Mouse (Mus musculus) lung, postnatal 36 days (tissue): ENCODE measurements around the gene Cmah.
A peak's percentile ranks its signal among the peaks of the same experiment; 100 is the strongest.

Experiments
- DNase-seq: peaks from one replicate; pipeline ENCODE4 v3.0.0; 2022; ENCODE audit warnings: mixed read lengths

Gene Cmah

DNA sequence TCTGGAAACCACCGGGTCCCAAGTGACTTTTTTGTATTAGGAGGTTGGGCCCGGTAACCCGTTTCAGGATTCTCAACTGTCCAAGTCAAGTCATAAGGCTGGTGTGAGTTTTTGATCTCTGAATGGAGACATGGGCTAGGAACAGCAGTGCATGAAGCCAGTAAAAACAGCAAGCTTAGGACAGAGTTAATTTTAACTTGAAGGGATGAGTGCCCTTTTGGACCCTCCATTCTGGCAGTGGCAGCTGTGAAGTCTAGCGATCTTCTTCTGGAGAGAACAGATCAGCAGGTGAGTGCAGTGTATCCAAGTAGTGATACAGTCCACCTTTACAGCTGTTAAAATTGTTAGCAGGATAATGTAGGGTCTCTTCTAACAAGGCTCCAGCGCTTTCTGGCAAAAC is at the start of gene Cmah:
Gene Cmah, plus strand, starts transcription at position 204 of the 400 bp plus-strand sequence.
- DNase-seq, result no peak

DNA sequence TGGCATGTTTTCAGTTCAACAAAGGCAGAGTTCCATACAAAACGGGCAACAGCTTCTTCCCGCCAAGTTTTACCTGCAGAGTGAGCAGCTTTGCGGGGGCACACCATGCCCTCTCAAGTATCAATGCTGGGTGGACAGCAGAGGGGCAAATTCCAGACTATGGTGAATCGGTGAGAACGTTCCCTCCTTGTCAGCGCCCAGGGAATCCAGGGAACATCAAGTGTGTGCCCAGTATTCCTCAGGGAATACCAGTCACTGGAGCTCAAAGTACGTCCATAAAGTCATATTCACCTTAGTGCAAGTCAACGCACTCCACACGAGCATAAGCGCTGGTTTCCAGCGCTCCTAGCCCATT is 47.8 kb upstream of the Cmah start:
- no peak for DNase-seq

DNA sequence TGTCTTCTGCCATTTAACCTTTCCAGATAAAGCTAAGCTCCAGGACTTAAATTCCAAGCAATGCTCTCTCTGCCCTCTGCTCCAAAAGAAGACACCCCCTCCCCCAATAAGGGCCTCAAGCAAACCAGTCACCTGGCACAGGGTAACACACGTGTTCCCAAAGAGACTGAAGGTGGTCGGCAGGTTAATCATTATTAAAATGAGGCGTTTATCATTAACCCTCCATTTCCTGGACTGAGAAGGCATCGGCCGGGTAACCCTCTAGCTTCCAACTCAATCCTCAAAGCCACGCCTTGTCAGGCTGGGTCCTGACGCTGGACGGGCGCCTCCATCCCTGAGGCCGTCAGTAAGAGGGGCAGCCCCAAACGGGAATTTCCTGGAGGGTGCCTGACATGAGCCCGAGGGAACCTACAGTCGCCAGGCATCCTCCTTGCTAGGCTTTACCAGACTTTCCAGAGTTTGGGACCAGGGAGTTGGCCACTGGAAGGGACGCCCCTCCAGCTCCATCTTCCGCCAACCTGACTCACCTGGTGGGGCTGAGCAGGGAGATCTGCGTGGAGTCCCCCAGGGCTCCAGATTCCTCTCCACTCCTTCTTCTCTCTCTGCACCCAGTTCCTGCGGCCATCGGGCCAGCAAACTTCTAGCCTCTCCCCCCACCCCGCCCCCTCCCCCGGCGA is 47.3 kb upstream of the Cmah start:
- DNase-seq, result peak; percentile 19

DNA sequence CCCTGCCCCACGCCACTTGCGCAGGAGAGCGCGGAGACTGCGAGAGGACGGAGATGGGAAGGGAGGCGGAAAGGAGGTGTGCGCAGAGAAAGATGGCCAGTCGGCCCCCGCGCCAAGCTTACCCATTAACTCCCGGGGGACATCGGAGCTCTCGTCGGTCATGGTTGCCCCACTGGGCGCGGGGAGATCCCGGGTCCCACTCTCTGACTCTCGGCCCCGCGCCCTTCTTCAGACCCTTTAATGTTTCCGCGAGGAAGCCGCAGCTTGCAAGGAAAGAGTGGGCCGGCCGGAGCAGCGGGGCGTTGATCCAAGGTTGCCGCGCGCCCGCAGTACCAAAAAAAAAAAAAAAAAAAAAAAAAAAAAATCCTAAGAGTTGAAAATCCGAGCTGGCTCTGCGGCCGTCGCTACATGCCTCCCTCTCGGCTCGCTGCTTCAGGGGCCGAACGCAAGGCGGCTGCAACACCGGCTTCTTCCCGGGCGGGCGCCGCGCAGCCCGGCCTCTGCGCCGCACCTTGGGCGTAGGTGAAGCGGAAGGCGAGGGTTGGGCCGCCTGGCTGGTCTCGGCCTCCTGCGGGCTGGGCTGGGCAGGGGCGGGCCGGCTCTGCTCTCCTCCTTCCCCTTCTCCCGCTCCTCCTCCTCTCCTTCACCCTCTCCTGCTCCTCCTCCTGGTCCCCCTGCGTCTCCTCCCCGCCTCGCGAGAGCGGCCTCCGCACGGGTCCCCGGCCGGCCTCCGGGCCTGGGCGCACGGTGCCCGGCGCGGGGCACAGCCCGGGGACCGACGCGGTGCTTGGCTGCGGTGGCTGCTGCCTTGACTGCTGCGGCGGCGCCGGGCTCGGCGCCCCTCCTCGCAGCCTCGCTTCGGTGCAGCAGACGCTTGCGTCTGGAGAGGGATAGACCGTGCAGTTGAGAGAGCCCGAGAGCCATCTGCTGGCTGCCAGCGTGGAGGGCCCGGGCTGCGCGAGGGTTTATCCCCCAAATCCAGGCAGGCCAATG is 46.5 kb upstream of the Cmah start, which contains the start of gene Carmil1:
Gene Carmil1, minus strand, starts transcription at position 357 of the 993 bp plus-strand sequence.
- DNase-seq, result peak; percentile 86

DNA sequence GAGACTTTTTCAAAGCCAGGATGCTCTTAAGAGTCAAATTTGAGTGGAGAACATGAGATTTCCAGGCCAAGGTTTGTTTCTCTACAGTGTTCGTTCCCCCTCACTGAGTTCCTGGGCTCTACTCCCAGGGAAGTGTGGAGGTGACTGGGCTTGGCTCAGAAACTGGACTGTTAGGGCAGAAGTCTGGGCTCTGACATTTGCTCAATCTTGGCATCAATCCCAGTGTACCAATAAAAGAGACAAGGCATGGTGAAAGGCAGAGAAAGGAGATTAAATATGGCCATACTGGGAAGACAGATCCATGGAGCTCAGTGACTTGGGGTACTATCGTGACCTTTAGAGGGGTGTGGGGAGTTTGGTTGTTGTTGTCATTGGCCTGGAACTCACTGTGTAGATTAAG is 39.8 kb upstream of the Cmah start:
- no peak for DNase-seq

DNA sequence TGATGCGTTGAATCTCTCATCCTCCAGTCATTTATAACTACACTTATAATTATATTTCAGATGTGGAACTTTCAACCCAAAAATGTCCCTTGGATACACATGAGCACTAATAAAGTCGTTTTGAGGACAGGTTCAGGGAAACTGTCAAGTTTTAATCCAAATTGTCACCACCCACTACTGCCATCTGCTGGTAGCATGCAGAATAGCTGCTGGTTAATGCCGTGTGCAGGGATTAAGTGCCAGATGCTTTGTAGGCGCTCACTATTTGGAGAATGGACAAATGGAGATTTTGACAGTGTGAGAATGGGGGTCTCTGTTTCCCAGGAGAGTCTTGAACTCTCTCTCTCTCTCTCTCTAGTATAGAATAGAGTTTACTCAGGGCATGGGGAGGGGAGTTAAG is 30.0 kb upstream of the Cmah start:
- peak; percentile 68 for DNase-seq

DNA sequence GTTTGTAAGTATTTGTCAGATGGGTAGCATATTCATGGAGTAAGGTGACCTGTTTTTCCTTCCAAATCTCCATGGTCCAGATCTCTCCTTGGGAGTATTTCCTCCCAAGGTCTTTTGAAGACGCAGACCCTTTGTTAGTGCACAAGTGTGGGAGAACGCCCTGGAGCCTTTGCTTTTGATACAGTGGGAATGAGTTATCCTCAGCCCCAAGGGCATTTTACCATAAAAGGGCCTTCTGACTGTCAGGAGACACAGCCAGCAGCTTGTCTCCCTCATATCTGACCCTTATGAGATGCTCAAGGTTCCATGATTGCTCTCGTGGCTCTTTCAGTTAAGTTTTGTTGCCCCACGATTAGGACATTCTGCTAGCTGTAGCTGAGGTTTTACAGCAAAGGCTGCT is 21.7 kb upstream of the Cmah start:
- no peak for DNase-seq

DNA sequence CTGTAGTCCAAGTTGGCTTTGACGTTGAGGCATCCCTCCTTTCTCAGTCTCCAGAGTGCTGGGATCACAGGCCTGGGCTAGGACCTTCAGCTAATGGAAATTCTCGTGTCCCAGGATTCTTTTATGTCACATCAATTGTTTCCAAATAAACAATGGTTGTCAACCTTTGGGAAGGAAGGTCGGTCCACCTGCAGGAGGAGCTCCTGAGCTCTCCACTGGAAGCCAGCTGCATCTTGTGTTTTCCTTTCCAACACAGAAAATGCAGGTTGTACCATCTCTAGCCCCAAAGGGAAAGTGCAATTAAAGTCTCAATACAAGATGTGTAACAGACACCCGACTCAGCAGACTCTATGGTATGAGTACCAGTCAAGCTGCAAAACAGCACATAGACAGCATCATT is 21.0 kb upstream of the Cmah start:
- DNase-seq, result no peak

DNA sequence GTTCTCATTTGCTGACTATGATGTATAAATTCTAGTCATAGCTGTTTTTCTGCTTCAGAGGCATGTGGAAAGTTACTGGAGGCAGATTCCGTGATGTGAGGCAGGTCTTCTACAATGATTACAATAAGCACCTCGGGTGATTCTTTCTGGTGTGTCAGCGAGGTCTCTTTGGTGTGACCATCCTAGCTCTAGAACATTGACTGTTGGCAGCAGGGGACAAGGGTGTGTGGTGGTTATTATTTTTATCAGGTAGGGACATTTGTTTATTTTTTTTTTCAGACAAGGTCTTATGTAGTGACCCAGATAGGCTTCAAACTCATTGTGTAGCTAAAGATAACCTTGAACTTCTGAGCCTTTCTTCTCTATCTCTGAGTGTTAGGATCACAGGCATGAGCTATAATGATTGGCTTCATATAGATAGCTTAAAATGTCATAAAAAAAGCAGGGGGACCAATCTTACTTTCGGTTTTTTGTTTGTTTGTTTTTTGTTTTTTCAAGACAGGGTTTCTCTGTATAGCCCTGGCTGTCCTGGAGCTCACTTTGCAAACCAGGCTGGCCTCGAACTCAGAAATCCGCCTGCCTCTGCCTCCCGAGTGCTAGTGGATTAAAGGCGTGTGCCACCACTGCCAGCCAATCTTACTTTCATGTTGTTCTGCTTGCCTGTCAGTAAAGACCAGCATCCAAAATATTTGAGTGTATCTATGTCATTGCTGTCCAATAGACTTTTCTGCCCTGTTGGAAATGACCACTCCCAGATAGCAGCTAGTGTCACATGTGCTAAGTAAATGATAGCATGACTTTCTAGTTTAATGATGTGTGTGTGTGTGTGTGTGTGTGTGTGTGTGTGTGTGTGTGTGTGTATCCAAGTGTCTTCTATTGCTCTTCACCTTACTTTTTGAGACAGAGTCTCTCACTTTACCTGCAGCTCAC is 15.9 kb upstream of the Cmah start:
- no peak for DNase-seq

DNA sequence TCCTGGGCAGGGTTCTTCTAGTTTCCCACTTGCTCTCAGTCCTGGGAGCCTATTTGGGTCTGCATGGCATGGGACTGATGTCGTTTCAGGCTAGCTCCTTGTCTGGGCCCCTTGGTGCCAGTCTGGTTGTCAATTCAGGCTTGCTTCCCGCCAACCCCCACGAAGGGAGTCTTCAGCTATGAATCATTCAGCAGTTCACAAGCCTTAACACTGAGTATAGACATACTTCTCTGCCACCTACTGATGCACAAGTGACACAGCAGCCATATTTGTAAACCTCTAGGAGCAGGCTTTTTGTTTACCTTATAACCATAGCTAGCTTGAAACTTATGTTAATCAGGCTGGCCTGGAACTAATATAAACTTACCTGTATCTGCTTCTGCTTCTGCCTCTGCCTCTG is 10.6 kb upstream of the Cmah start:
- DNase-seq, result no peak

DNA sequence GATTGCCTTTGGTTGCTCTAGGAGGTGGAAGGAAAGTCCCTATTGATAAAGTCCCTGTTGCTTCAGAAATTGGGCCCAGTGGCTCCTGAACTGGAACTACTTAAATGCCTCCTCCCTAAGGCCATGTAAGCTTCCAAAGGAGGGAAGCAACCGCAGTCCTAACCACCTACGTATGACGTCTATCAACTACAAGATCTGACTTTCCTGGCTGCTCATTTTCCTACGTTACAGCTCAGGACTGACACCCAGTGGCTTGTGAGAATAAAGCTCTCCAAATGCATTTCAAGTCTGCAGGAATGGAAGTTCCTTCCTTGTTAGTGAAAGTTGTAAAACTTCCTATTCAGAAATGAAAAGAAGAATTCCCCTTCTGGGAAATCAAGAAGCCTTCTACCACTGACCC is 8.6 kb upstream of the Cmah start:
- peak; percentile 28 for DNase-seq

DNA sequence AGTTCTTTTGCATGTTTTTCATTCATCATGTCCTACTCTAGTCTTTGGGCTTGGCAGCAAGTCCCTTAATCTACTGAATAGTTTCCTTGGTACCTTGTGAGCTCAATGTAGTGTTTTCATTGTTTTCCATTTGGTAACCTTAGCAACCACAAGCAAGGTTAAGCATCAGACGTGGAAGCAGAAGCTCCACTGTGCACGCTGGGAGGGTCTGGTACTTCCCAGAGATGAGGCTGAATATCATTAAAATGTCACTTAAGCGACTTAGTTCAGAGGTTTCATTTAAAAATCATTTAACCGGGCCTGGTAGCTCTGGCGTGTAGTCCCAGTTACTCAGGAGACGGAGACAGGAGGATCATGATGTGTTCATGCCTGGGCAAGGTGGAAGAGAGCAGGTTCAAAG is 5.9 kb upstream of the Cmah start:
- no peak for DNase-seq

DNA sequence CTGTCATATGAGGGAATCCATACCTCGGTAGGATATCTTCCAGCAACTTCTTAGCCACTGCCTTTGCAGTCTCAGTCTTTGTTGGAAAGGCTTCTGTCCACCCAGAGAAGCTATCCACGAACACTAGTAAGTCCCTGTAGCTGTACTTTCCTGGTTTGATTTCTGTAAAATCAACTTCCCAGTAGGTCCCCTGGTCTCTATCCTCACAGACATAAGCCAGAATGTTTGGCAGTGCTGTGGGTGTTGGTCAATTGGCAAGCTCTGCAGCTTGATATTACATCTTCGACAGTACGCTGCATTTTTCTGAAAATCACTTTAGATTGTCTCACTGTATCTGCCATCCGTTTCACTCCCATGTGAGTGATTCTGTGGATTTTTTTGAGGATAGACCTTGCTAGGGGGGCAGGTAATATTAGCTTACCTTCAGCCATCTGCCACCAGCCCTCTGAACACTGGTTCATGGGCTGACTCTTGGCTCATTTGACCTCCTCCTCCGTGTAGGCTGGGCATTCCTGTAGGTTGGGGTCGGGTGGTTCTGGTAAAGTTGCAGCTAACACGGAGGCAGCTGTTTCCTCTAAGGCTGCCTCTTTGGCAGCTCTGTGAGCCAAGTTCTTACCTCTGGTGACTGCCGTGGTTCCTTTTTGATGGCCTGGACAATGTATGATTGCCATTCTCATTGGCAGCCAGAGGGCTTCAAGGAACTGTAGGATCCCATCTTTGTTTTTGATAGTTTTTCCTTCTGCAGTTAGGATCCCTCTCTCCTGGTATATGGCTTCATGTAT is 1.0 kb downstream of the Cmah start:
- no peak for DNase-seq

DNA sequence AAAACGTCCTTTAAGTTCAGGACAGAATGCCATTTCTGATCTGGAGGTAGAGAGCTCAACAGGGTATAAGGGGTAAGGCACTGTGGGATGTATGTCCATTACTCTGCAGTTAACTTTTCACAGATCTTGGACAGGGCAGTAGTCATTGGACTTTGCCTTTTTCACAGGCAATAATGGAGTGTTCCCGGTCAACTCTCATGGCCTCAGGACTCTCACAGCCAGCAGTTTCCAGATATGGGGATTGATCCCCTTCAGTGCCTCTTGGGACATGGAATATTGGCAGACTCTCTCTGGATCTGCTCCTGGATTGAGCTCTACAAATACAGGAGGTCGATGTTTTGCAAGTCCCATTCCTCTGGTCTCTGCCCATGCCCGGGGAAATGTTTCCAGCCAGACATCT is 2.9 kb downstream of the Cmah start:
- DNase-seq, result no peak

DNA sequence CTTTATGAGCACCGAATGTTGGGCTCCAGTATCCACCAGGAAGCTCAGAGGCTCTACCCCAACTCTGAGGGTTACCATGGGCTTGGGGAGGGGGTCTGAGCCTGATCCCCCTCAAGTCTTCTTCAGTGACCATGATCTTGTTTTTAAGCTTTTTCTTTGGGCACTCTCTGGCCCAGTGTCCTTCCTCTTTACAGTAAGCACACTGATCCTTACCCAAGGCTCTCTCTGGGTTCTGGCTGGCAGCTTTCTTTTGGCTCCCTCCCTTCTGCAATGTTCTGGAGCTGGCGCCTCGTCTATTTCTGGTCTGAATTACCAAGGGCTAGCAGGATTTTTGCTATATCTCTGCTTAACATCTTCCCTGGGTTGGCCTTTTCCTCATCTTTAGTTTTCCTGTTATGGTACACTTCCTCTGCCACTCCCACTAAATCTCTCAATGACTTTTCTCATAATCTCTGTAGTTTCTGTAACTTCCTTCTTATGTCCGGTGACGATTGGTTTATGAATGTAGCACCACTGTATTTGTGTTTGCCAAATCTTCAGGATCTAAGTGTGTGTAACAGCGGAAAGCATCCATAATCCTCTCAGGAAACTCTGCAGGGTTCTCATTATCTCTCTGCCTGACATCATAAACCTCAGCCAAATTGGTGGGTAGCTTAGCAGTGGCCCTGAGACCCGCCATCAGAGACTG is 3.8 kb downstream of the Cmah start:
- no peak for DNase-seq

DNA sequence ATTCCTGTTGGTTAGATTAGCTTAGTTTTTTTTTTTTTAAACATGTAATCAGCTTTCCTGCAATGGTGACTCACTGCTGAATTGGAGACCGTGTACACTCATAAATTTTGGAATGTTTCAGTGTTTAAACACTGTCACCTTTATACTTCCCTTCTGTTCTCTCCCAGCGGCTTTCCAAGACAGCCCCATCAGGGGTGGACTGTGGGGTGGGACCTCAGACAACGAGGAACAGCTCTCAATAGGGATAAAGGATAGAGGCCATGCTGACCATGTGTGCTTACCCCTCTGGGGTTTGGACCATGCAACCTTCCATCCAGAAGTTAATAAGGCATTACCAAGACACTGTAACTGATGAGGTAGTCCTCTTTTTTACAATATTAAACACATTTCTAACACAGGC is 5.3 kb downstream of the Cmah start:
- DNase-seq, result no peak

DNA sequence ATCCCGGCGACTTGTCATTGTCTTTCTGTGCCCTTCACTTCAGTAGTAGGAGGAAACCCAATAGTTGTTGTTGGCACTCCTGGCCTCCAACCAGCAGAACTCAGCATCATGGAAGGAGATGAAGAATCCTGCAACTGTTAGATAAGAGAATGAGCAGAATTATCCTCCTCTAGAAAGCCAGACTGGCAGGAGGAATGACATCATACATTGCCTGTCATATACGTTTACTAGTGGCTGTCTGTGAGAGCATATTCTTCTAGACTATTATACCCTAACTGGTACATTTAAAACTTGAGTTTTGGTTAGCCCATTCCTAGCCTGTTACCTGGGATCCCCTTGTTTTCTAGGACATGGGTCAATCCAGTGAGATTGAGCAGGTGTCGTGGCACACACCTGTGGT is 9.6 kb downstream of the Cmah start:
- DNase-seq, result no peak

DNA sequence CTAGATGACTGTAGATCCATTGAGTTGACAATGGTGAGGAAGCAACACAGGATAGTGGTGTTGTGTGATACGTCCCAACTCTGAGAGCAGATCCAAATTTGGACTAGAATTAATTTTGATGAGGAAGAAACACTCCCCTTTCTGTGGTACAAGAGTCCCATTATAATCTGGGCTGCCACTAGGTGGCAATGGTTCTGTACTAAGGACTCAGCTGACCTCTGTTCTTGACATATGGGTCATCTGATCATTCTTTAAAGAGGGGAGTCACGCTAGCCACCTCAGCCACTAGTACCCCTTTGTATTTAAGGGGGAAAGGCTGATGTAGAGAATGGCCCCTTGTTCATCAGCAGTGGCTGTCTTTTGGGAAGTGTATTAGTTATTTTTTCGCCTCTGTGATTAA is 10.7 kb downstream of the Cmah start:
- DNase-seq, result peak; percentile 82

DNA sequence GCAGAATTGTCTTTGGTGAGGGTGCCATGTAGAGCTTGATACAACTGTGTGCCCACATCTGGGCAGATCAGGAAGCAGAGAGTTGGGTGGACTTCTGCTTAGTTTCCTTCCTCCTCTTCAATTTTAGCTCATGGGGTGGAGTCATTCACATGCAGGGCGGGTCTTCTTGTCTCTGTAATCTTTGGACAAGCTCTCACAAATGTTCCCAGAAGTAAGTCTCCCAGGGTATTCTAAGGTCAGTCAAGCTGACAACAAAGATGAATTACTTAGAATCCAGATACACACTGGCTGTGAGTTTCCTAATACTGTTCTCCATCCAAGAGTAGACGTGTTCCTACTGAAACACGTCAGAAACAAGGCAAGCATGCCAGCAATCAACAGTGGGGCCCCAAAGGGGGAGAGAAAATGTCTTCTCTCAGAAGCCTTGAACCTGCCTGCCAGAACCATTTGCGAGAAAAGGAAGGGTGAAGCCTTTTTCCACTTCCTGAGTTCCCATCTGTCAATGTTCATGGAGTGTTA is 11.2 kb downstream of the Cmah start:
- DNase-seq, result peak; percentile 89

DNA sequence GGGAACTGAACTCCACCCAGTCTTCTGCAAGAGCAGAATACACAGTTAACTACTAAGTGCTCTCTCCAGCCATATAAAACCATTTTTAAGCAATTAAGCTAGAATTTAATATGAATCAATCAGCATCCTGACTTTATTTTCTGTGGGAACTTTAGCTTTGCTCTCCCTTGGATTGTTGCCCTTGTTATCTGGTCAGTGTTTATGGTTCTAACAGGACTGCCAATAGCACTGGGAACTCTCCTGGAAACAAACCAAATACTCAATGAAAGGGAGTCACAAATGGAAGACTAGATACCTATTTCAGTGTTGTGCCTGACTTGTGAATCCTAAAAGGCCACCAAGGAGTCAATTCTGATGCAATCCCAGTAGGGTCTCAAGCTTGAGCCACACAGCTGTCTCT is 12.7 kb downstream of the Cmah start:
- DNase-seq, result peak; percentile 28

DNA sequence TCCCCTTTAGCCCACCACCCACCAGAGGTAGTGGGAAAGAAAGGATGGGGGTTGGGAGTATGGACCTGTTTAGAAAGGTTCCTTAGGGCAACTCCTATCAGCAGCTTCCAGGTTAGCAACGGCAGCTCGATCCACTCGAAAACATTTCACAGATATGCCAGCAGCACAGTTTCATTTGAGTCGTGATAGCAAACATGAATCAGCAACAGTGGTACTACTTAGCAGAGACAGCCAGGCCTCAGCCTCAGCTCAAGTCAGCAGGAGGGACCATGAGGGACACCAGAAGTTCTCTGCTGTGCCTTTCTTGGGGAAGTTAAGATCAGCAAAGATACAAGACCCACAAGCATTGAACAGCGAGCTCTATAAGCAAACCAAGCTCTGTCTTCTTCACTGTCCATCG is 13.3 kb downstream of the Cmah start:
- DNase-seq, result no peak
